Mouse (Mus musculus) kidney, adult 11 months (tissue): Measurements from ENCODE around the gene Trafd1.

ENCODE experiments used
- DNase-seq: peaks from one replicate; pipeline ENCODE4 v3.0.0; 2022

The Trafd1 gene

GRCm38 (mm10) chr5:121385461-121386119, at the start of gene Trafd1:
TSS of gene Trafd1 (minus strand) at chr5:121385632.
- peak; percentile 96 for DNase-seq

GRCm38 (mm10) chr5:121428954-121429353, 43.5 kb upstream of the Trafd1 start:
- DNase-seq, result no peak

GRCm38 (mm10) chr5:121423297-121423696, 37.9 kb upstream of the Trafd1 start:
- peak; percentile 84 for DNase-seq

GRCm38 (mm10) chr5:121422787-121423186, 37.4 kb upstream of the Trafd1 start:
- no peak for DNase-seq

GRCm38 (mm10) chr5:121420721-121421120, 35.3 kb upstream of the Trafd1 start:
- no peak for DNase-seq

GRCm38 (mm10) chr5:121410975-121411374, 25.5 kb upstream of the Trafd1 start:
- no peak for DNase-seq

GRCm38 (mm10) chr5:121407856-121408255, 22.4 kb upstream of the Trafd1 start:
- DNase-seq, result peak; percentile 58

- no peak for DNase-seq
Observed at GRCm38 (mm10) chr5:121400849-121401248, 15.4 kb upstream of the Trafd1 start.

GRCm38 (mm10) chr5:121400064-121400463, 14.6 kb upstream of the Trafd1 start:
- no peak for DNase-seq

GRCm38 (mm10) chr5:121399540-121399939, 14.1 kb upstream of the Trafd1 start:
- no peak for DNase-seq

- no peak for DNase-seq
Observed at GRCm38 (mm10) chr5:121398965-121399462, 13.6 kb upstream of the Trafd1 start.

- DNase-seq, result no peak
Observed at GRCm38 (mm10) chr5:121398146-121398964, 12.9 kb upstream of the Trafd1 start.

- DNase-seq, result peak; percentile 93
Observed at GRCm38 (mm10) chr5:121397187-121398145, 12.0 kb upstream of the Trafd1 start, which contains the start of gene Naa25. TSS of gene Naa25 (plus strand) at chr5:121397936.

GRCm38 (mm10) chr5:121395621-121396020, 10.2 kb upstream of the Trafd1 start:
- DNase-seq, result no peak

- no peak for DNase-seq
Observed at GRCm38 (mm10) chr5:121393402-121393801, 8.0 kb upstream of the Trafd1 start.

GRCm38 (mm10) chr5:121392667-121393380, 7.4 kb upstream of the Trafd1 start:
- DNase-seq, result no peak

- no peak for DNase-seq
Observed at GRCm38 (mm10) chr5:121389691-121390090, 4.3 kb upstream of the Trafd1 start.

GRCm38 (mm10) chr5:121389106-121389505, 3.7 kb upstream of the Trafd1 start:
- no peak for DNase-seq

GRCm38 (mm10) chr5:121387126-121387525, 1.7 kb upstream of the Trafd1 start:
- no peak for DNase-seq

- DNase-seq, result no peak
Observed at GRCm38 (mm10) chr5:121386120-121386909, 883 bp upstream of the Trafd1 start.
